Mouse (Mus musculus) adrenal gland, postnatal 4 days (tissue): ENCODE results near the gene Fhdc1. TPM values are rescaled to one million over a fixed set of nuclear protein-coding genes. Genes with fewer than 3 reads are reported as not detected.
A peak's percentile ranks its signal among the peaks of the same experiment; 100 is the strongest.

Source experiments
- DNase-seq, 2 experiments: peaks; one replicate each; pipeline ENCODE4 v3.0.0; 2021 to 2022; ENCODE audit warnings: low spot score in 2 of 2, mixed read lengths in 2 of 2
- total RNA-seq, 2 experiments: library from RNA; stranded (reverse); gene quantifications; 2 replicates each; pipeline ENCODE4 v1.2.3; 2021

The Fhdc1 gene
- total RNA-seq, 2 experiments from 2014 or later = 41.5 to 47.1 TPM

DNA sequence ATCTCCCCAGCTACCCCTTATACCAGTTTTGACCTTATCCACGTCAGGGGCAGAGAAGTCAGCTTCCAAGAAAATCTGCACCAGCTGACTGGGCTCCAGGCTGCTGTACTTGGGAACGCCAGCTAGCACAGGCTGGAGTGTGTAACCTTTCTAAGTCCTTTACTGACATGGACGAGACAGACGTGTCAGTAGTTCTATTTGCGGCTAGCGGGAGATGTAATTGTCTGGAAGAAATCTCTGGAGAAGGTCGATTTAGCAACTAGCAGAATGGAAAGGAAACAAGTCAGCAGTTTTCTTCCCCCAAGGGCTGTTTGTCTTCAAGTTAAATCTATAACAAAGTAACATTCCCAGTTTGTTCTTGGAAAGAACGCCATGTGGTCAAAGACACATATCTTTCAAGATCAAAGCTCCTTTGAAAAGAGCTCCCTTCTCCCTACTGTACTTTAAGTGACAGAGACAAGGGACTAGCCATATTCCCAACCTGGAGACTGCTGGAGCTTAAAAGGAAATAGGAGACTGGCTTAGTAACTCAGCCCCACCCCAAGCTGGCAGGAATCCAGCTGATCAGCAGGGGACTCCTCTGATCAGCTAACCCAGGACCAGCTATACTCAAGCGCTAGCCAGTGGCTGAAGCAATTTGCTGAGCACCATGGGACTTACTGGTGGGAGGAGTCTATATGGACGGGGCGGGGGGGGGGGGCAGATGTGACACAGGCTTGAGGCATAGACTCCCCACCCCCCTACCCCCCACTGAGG is 44.8 kb downstream of the Fhdc1 start:
- no peak for DNase-seq

DNA sequence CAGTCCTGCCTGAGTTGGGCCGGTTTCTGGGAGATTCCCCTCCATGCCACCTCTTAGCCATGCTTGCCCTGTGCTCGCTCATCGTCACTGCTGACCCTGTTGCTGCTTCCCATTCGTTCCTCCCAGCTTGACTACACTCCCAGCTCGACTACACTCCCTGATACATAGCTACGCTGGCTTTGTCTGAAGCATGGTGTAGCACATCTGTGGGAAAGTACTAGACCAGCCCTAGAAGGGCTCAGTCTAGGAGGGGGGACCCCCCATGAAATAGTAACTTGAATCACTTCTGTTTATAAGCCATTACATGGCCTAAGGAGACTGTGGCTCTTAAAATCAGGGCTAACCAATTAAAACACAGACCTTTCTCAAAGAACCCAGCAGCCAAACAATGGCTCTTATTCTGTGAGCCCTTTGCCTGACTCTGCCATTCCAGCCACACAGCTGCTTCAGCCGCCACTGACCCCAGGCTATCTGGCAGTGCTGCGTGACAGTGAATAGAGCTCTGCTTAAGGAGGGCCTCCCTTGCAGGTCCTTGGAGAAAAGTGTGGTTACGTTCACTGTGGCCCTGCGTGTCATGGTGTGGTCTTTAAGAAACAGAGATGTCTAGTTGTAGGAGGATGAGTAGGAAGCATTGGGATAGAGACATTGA is 47.3 kb downstream of the Fhdc1 start:
- no peak for DNase-seq

DNA sequence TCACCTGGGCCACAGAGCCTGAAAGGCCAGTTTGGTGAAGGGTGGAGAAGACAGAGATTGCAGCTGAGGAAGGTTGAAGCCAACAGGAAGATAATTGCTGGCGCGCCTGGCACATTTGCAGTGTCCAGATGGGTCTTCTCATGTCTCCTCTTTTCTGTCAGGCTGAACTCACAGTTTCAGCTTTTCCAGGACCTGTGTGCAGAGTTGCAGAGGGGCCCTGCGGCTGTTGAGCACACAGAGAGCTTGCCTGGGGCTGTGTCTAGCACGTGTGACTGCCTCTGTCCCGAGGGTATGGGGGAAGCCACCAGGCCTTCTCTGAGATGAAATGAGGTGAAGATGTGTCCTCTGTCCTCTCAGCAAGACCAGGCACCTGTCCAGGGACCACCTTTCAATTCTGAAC is 49.0 kb downstream of the Fhdc1 start:
- no peak for DNase-seq

- no peak for DNase-seq
Observed at GRCm38 (mm10) chr3:84430152-84430551, 50.1 kb downstream of the Fhdc1 start.

DNA sequence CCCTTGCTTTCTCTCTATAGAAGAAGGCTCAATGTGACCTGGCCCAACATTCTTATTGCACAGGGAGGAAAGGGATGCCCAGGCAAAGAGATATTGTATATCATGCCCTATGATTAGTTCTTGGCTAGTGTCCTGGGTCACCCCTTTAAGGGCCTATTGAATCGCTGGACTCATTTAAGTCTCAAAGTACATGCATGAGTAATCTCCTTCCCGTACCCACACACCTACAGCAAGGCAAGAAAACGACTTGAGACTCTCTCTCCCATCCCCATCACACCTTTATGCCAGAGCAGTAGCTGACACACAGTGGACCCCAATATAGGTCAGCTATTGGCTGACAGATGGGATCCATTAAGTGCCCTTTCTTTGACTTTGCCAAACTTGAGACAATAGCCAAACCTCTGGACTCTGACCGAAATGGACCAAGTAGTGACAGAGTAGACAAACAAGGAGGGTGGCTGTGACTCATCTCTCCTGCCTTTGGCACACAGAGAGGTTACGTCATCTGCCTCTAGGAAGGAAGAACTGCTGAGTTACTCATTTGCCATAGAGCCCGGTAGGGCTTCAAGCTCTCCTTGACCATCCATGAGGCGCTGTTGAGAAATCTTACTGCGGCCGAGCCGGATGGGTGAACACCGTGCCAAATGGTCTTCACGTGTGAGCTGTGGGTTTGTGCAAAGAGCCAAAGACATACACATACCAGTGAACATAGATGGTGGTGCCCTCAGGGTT is 51.1 kb downstream of the Fhdc1 start:
- DNase-seq = peak in 1 of 2 experiments; percentile 24

DNA sequence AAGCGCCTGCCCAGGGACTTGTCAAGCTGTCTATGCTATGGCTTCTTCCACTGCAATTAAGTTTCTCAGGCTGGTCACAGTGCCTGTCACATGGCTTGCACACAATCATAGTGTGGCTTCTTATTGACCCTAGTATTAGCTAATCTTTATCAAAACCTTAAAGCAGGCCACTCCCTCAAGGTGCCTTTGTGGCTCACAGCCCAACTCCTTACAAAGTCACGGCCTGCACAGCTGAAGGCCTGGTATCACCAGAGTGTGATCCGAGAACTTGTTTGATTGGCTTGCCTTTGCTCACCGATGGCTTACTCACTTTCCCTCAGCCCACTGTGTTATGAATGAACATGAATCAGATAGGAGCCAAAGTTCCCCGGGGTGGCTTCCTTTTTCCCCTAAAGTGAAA is 52.5 kb downstream of the Fhdc1 start:
- no peak for DNase-seq

DNA sequence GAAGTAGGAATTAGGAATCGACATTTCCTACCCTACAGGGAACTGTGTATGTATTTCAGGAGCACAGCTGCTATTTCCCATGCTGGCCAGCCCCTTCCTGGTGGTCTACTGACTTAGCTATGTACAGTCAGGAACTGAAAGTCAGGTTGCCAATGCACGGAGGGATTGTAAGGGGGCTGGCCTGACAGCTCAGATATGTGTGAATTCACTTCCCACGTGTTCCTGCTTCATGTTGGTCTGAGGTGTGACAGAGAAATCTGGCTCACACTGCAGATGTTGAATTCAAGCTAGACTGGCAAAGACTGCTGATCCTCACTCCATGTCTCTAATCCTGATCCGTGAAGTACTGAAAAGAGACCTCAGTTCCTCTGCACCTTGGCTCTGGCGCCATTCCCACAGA is 57.9 kb downstream of the Fhdc1 start:
- DNase-seq = no peak

GRCm38 (mm10) chr3:84413868-84414267 is 66.4 kb downstream of the Fhdc1 start:
- DNase-seq = no peak

DNA sequence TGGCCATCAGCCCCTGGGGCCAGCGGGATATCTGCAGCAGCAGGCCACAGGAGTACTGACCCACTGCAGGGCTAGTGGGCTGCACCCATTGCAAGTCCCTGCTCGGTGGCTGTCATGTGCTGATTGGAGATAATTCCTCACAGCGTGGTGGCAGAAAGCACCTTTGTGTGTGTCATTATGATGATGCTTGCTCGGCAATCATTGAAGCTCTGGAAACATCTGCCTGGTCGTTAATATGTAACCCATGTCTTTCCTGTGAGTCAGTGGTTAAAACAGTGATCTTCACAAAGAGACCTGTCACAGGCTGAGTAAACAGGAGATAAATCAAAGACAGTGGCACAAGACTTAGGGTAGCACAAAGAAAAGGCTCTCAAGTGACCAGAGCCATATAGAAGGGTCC is 67.3 kb downstream of the Fhdc1 start:
- no peak for DNase-seq

- no peak for DNase-seq
Observed at GRCm38 (mm10) chr3:84409474-84409862, 70.8 kb downstream of the Fhdc1 start.

DNA sequence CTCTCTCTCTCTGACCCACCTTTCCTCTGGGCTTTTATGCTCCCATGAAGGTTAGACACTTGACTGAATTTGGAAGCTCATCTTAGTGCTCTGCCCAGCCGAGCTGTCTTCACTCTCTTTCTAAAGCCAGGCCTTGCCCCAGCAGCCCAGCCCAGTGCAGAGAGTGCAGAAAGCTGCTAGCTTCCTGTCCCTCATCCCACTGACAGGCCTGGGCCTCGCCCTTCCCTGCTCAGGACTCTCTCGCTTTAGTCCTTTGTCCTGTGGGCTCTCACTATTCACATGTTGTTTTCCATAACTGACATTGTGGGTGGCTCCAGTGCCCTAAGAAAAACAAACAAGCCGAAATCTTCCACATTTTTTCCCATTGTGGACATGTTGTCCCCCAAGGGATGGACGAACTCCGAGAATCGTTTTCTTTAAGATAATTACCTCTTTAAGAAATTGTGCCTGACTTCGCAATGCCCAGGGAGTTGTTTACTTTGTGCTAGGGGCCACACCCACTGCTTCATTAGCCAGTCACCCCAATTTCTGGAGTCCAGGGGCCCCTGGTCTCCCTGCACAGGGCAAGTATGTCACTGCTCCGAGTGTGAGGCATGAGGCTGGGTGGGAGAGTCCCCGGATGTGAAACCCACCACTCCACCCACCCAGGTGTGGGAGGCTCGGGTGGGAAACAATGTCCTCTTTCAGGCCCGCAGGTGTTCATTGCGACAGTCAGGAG is 71.3 kb downstream of the Fhdc1 start:
- DNase-seq = no peak

DNA sequence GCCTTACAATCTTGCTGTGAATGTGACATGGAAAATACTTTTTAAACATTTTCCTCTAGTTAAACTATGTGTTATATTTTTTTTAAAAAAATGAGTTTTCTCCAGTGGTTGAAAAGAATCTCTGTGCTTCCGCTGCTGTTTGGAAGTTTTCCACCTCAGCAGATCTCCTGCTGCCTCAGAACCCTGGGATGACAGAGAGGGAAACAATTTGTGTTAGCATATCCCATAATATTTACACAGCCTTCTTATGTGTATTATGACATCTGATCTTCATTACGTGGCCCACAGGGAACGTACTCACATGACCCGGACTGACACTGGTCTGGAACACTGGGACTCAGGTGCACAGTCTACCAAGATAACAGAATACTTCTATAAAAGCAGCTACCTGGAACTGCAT is 74.7 kb downstream of the Fhdc1 start:
- no peak for DNase-seq

DNA sequence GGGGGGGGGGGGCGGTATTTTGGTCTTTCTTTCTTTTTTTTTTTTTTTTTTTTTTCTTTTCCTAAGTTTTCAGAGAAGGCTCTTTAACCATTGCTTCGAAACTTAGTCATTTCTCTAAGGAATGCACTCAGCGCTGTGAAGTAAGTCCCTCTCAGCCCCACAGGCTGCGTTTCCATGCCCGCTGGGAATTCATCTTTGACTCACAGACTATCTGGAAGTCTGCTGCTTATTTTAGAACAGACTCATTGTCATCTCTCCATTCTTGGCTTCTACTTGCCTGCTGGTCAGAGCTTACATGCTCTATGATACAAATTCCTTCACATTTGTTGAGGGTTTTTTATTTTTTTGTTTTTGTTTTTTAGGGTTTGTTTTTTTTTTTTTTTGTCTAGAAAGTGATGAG is 76.8 kb downstream of the Fhdc1 start:
- no peak for DNase-seq

DNA sequence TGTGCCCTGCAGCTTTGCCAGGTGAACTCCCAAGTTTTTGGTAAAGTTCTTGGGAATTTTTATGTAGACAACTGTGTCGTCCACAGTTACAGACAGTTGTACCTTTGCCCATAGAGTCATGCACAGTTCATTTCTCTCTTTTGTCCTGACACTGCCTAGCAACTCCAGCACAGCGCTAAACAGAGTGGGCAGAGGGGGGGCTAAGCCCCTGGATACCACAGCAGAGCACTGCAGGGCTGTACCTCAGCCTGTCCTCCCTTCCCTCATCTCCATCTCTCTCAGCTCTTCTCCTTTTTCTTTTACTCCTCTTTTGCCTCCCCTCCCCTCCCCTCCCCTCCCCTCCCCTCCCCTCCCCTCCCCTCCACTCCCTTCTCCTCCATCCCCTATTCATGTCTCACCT is 77.5 kb downstream of the Fhdc1 start:
- DNase-seq = no peak

DNA sequence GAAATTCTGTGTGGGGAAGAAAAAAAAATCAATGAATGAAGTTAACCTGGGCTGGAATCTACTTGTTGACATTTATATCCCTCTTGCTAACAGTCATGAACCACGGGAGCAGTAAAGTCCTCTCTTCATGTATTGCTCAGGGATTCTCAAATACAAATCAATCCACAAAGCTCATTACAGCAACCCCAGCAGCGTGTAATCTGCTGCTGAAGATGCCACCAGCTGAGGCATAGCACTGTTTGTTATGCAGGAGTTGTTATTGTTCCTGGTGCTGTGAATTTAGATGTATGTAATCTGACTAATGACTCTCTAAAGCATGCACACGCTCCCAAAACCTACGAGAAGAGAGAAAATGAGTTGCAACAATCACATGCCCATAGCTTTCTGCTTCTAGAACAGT is 82.3 kb downstream of the Fhdc1 start:
- DNase-seq = no peak

- DNase-seq = no peak
Observed at GRCm38 (mm10) chr3:84396240-84396639, 84.0 kb downstream of the Fhdc1 start.

DNA sequence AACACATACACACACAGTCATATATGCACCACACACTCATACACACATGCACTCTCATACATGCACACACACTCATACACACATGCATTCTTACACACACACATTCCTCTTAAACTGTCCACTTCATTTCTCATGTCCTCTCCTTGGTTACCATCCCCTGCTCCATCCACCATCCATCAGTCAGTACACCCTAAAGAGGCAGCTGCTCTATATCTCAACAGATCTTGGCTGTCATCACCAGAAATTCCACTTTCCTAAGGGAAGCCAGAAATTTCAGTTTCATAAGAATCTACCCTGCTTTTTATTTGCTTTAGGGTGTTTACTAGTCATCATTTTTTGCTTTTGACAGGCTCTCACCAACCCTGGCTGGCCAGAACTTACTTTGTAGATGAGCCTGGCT is 84.4 kb downstream of the Fhdc1 start:
- DNase-seq = no peak

DNA sequence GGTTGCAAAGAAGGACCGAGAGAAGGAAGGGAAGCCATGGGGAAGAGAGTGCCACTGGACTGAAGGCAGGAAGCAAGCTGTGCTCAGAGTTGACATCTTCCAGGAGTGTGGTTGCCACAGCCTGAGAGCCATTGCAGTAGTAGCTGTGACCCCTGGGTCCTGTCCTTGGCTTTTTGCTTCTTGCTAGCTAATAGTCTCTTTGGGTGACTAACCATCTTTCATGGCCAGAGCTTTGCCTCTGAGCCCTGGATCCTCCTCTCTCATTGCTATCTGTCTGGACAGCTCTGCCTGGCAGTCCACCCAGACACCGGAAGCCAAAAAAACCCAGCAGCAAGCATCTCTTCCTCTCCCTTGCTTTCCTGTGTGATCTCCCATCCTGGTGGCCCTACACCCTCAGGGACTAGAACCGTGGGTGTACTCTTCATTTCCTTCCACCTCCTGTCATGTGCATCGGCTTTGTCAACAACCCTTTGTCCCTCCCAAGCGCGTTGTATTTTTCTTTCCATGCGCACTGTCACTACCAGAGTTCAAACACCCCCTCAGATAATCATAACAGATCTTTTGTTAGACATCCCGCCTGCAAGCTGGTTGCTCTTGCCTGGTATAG is 85.3 kb downstream of the Fhdc1 start:
- peak in 1 of 2 experiments; percentile 13 for DNase-seq
